Mouse (Mus musculus): ENCODE measurements around the gene Prrt2.

Gene Prrt2

GRCm38 (mm10) chr7:127020901-127021562 is at the start of gene Prrt2, which contains the start of gene Gm42742:
Prrt2 (minus strand) TSS chr7:127021211.
Gm42742 (minus strand) TSS chr7:127021097.
- DNase-seq (ENCODE audit: low spot score) = peak; percentile 71

- DNase-seq (ENCODE audit: low spot score) = no peak
Observed at GRCm38 (mm10) chr7:127066317-127066716, 45.3 kb upstream of the Prrt2 start.

GRCm38 (mm10) chr7:127065538-127065937 is 44.5 kb upstream of the Prrt2 start:
- no peak for DNase-seq (ENCODE audit: low spot score)

GRCm38 (mm10) chr7:127055026-127055585 is 34.1 kb upstream of the Prrt2 start:
- DNase-seq (ENCODE audit: low spot score) = no peak

- DNase-seq (ENCODE audit: low spot score) = peak; percentile 97
Observed at GRCm38 (mm10) chr7:127041851-127042672, 21.1 kb upstream of the Prrt2 start, which contains the start of gene Kif22. Kif22 (minus strand) TSS chr7:127042471.

- DNase-seq (ENCODE audit: low spot score) = no peak
Observed at GRCm38 (mm10) chr7:127031244-127031643, 10.2 kb upstream of the Prrt2 start.

- no peak for DNase-seq (ENCODE audit: low spot score)
Observed at GRCm38 (mm10) chr7:127030172-127030571, 9.2 kb upstream of the Prrt2 start.

GRCm38 (mm10) chr7:127027885-127028284 is 6.9 kb upstream of the Prrt2 start:
- DNase-seq (ENCODE audit: low spot score) = no peak

- DNase-seq (ENCODE audit: low spot score) = peak; percentile 100
Observed at GRCm38 (mm10) chr7:127026984-127027726, 6.1 kb upstream of the Prrt2 start, which contains the start of gene Maz. Maz (minus strand) TSS chr7:127027037.

- DNase-seq (ENCODE audit: low spot score) = no peak
Observed at GRCm38 (mm10) chr7:127026616-127026983, 5.6 kb upstream of the Prrt2 start.

GRCm38 (mm10) chr7:127026161-127026600 is 5.2 kb upstream of the Prrt2 start:
- peak; percentile 80 for DNase-seq (ENCODE audit: low spot score)

- DNase-seq (ENCODE audit: low spot score) = no peak
Observed at GRCm38 (mm10) chr7:127025556-127026160, 4.6 kb upstream of the Prrt2 start.

GRCm38 (mm10) chr7:127024755-127025555 is 3.9 kb upstream of the Prrt2 start:
- peak; percentile 85 for DNase-seq (ENCODE audit: low spot score)

- DNase-seq (ENCODE audit: low spot score) = no peak
Observed at GRCm38 (mm10) chr7:127023896-127024690, 3.1 kb upstream of the Prrt2 start.

- no peak for DNase-seq (ENCODE audit: low spot score)
Observed at GRCm38 (mm10) chr7:127023272-127023691, 2.3 kb upstream of the Prrt2 start.

- no peak for DNase-seq (ENCODE audit: low spot score)
Observed at GRCm38 (mm10) chr7:127022528-127023271, 1.7 kb upstream of the Prrt2 start.

- peak; percentile 53 for DNase-seq (ENCODE audit: low spot score)
Observed at GRCm38 (mm10) chr7:127021563-127022527, 834 bp upstream of the Prrt2 start.

- no peak for DNase-seq (ENCODE audit: low spot score)
Observed at GRCm38 (mm10) chr7:127020491-127020890, 520 bp downstream of the Prrt2 start.
